Mouse (Mus musculus) heart, embryonic 12.5 days (tissue): Measurements from ENCODE around the gene Timm10b. TPM values are rescaled to one million over a fixed set of nuclear protein-coding genes. Genes with fewer than 3 reads are reported as not detected.

ENCODE experiments used
- ATAC-seq: fragments of 200-750 bp; cut with Nextera tagmentation; 2 replicates; pipeline ENCODE4 v1.8.0; 2017; ENCODE audit warnings: moderate TSS enrichment, moderate library complexity; ENCODE audit not compliant: insufficient number of reproducible peaks, low FRiP score
- H3K27ac ChIP-seq: fragments of 300-500 bp; sonication (generic); 2 replicates; pipeline ENCODE4 v1.5.1; 2016; ENCODE audit warnings: mild to moderate bottlenecking, moderate library complexity; ENCODE audit not compliant: poor library complexity, severe bottlenecking
- H3K27me3 ChIP-seq: fragments of 300-500 bp; sonication (generic); replicated peaks from 2 replicates; pipeline ENCODE4 v1.6.1; 2016; ENCODE audit warnings: mild to moderate bottlenecking, moderate library complexity
- H3K36me3 ChIP-seq: fragments of 300-500 bp; sonication (generic); 2 replicates; pipeline ENCODE4 v1.6.1; 2016; ENCODE audit warnings: mild to moderate bottlenecking, moderate library complexity
- H3K4me1 ChIP-seq: fragments of 300-500 bp; sonication (generic); replicated peaks from 2 replicates; pipeline ENCODE4 v1.6.1; 2016; ENCODE audit warnings: mild to moderate bottlenecking
- H3K4me2 ChIP-seq: fragments of 300-500 bp; sonication (generic); 2 replicates; pipeline ENCODE4 v1.6.1; 2016; ENCODE audit warnings: mild to moderate bottlenecking, moderate library complexity
- H3K4me3 ChIP-seq: fragments of 300-500 bp; sonication (generic); 2 replicates; pipeline ENCODE4 v1.5.1; 2016; ENCODE audit warnings: mild to moderate bottlenecking
- H3K9ac ChIP-seq: fragments of 300-500 bp; sonication (generic); 2 replicates; pipeline ENCODE4 v1.6.1; 2016; ENCODE audit warnings: mild to moderate bottlenecking, moderate library complexity
- H3K9me3 ChIP-seq: fragments of 300-500 bp; sonication (generic); replicated peaks from 2 replicates; pipeline ENCODE4 v1.6.1; 2016; ENCODE audit warnings: mild to moderate bottlenecking, moderate library complexity
- WGBS: fragments of 180-500 bp; shearing (Covaris S2); methylation state at CpG from one replicate; pipeline ENCODE4 v1.1.7; 2016; 5-methylcytosine and 5-hydroxymethylcytosine counted together
- polyA plus RNA-seq: library from polyadenylated mRNA; unstranded; fragments of >200 nt; fragmentation: Nextera tagmentation; extraction: Ambion mirVana; gene quantifications from 2 replicates; pipeline ENCODE4 v1.2.1, GENCODE M21; 2016

The Timm10b gene
- 142 and 155 TPM in 2 replicates for polyA plus RNA-seq

DNA sequence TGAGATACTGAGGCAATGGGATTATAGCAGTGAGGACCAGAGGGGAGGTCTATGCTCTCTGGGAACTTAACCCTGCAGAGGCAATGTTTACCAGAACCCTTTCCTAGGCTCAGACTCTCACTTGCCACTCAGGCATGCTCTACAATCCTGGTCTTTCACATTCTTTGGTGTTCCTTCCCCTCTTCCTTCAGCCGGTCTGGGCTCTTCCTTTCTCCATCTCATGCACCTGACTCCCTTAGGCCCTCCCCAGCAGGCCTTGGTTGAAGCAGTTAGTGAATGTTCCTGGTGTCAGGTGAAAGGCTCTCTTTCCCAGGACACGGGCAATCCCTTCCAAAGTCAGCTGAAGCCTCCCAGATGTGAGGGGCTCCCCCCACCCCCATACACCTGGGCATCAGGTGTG, at the start of gene Timm10b:
Gene Timm10b, plus strand, starts transcription at position 301 of the 400 bp plus-strand sequence.
- Histone ChIP-seq H3K4me3 (peak within 1 kb of the TSS; percentile 74), H3K4me2 (peak within 1 kb of the TSS; percentile 96), H3K27ac (peak within 1 kb of the TSS; percentile 82), H3K9me3 (no peaks in the 10 kb centered on the region), H3K36me3 (peaks cover 47% of the 10 kb centered on the region), H3K9ac (peak within 1 kb of the TSS; percentile 93), H3K27me3 (no peaks in the 10 kb centered on the region), H3K4me1 (peaks cover 28% of the 10 kb centered on the region)
- WGBS, result 2% methylated on average over 2 of the region's 2 CpGs
- ATAC-seq, result 0 out of 2 replicates have a peak, but pooled peaks have one; percentile 1

GRCm38 (mm10) chr7:105590097-105590496, 49.8 kb upstream of the Timm10b start:
- Histone ChIP-seq H3K4me1 (peaks cover 9% of the 10 kb centered on the region; the same call in 1 of the 2 replicates), H3K27me3 (no peaks in the 10 kb centered on the region), H3K36me3 (no peaks in the 10 kb centered on the region), H3K9me3 (no peaks in the 10 kb centered on the region), H3K9ac (no peak overlapping the region), H3K27ac (no peak overlapping the region), H3K4me2 (no peak overlapping the region), H3K4me3 (no peak overlapping the region)
- no peak for ATAC-seq
- 23% methylated on average over 7 of the region's 7 CpGs for WGBS

DNA sequence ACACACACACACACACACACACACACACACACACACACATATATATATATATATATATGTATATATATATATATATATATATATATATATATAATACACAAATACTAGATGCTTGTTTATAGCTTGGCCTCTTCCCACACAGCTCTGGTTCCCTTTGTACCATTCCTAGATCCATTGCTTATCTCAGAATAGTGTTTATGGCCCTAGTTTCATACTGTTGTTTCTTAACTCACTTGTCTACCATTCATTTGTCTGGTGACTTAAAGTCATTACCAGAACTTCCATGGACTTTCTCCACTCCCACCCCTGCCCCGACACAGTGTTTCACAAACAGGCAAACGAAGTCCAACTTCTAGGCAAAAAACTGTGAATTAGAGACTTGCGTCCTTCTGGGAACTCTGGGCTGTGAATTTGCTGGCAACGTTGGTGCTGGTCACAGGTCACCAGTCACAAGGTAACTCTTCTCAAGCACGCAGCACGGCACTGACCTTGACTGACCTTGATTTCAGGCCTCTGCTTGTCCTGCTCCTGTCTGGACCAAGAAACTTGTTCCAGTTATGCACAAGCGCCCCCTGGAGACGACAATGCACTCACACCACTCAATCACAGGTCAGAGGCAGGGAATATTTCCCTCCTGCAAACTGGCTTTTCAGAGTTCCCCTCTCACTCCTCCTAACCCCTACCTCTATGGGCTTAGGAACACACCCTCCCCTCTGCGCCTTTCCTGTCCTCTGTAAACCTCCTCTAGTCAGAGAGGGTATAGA, 36.8 kb upstream of the Timm10b start:
- no peak overlapping the region for H3K4me3 ChIP-seq
- 42% methylated on average over 9 of the region's 9 CpGs for WGBS
- ATAC-seq, result peak; percentile 63; the same call in 1 of the 2 replicates
- no peaks in the 10 kb centered on the region for H3K27me3 ChIP-seq
- H3K27ac ChIP-seq, result no peak overlapping the region
- H3K9me3 ChIP-seq, result peaks cover 7% of the 10 kb centered on the region; the same call in 1 of the 2 replicates
- H3K9ac ChIP-seq, result no peak overlapping the region
- no peak overlapping the region for H3K4me2 ChIP-seq
- no peaks in the 10 kb centered on the region for H3K36me3 ChIP-seq
- H3K4me1 ChIP-seq, result no peaks in the 10 kb centered on the region

GRCm38 (mm10) chr7:105608467-105608866, 31.4 kb upstream of the Timm10b start:
- H3K27me3 ChIP-seq, result no peaks in the 10 kb centered on the region
- no peak for ATAC-seq
- H3K4me3 ChIP-seq, result no peak overlapping the region
- H3K4me1 ChIP-seq, result no peaks in the 10 kb centered on the region
- H3K4me2 ChIP-seq, result no peak overlapping the region
- no peak overlapping the region for H3K27ac ChIP-seq
- H3K9me3 ChIP-seq, result peaks cover 7% of the 10 kb centered on the region; the same call in 1 of the 2 replicates
- H3K36me3 ChIP-seq, result peaks cover 40% of the 10 kb centered on the region
- WGBS, result 82% methylated on average over 3 of the region's 3 CpGs
- no peak overlapping the region for H3K9ac ChIP-seq

- Histone ChIP-seq H3K27me3 (no peaks in the 10 kb centered on the region), H3K36me3 (peaks cover 72% of the 10 kb centered on the region), H3K27ac (no peak overlapping the region), H3K4me3 (no peak overlapping the region), H3K9me3 (no peaks in the 10 kb centered on the region), H3K4me2 (no peak overlapping the region), H3K9ac (no peak overlapping the region), H3K4me1 (peaks cover 11% of the 10 kb centered on the region)
- no peak for ATAC-seq
- 81% methylated on average over 1 of the region's 1 CpGs for WGBS
Measured at GRCm38 (mm10) chr7:105611767-105612166, 28.1 kb upstream of the Timm10b start.

DNA sequence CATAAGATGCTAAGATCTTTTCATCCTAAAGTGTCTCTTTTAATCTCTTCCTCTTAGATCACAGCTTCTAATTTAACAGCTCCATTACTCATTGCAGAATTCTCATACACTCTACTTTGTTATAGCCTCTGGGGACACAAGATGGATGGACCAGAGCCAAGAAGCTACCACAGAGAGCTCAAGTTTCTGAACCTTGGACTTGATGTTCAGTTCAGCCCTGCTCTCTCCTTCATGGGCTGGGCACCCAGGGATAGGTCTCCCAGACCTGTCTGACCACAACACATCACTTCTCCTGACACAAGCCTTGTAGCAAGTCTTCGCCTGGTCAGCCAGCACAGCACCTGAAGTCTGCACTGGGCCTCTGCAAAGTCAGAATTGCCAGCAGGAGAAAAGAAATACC, 25.5 kb upstream of the Timm10b start:
- Histone ChIP-seq H3K9me3 (no peaks in the 10 kb centered on the region), H3K4me3 (no peak overlapping the region)
- no peak for ATAC-seq

DNA sequence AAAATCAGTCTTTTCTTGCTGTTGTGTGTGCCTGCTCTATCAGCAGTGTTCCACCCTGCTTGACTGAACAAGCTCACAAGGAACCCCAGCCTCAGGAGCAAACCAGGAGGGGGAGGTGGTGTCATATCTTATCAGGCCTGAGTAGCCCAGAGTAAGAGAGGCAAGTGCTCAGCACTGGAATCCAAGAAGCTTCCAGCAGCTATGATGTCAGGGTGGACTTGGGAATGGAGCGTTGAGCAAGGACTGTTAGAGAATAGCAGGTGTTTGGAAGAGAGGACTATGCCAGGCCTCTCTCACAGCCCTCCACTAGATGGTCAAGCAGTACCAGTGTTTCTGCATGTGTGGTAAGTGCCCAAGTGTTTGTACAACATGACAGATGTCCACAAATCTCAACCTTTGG, 24.1 kb upstream of the Timm10b start:
- Histone ChIP-seq H3K27me3 (no peaks in the 10 kb centered on the region), H3K9ac (no peak overlapping the region), H3K9me3 (no peaks in the 10 kb centered on the region), H3K27ac (no peak overlapping the region), H3K4me1 (peaks cover 21% of the 10 kb centered on the region), H3K36me3 (peaks cover 98% of the 10 kb centered on the region), H3K4me3 (no peak overlapping the region), H3K4me2 (no peak overlapping the region)
- WGBS, result 33% methylated on average over 1 of the region's 1 CpGs
- ATAC-seq, result no peak

More for the DNA sequence above, 25.5 kb upstream of the Timm10b start:
- WGBS, result 96% methylated on average over 1 of the region's 1 CpGs
- peaks cover 98% of the 10 kb centered on the region for H3K36me3 ChIP-seq
- H3K27ac ChIP-seq, result no peak overlapping the region
- H3K4me1 ChIP-seq, result peaks cover 21% of the 10 kb centered on the region
- H3K4me2 ChIP-seq, result no peak overlapping the region
- H3K9ac ChIP-seq, result no peak overlapping the region
- H3K27me3 ChIP-seq, result no peaks in the 10 kb centered on the region

DNA sequence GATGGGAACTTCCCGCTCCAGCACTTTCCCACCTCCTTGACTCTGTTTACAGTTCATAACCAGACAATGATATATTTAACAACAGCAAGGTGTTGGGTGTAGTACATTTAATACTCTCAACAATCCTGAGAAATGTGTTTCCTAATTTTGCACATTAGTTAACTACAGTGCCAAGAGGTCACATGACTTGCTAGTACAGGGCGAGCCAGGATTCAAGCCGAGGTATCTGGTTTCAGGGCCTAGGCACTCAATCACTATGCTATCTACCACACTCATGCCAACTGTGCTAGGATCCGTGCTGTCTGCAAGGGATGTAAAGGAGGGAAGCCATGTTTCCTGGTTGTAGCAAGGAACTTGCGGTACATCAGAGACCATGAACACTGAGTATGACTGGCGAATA, 23.3 kb upstream of the Timm10b start:
- ATAC-seq, result no peak
- H3K27ac ChIP-seq, result no peak overlapping the region

GRCm38 (mm10) chr7:105617810-105618209, 22.0 kb upstream of the Timm10b start:
- 91% methylated on average over 22 of the region's 22 CpGs for whole genome bisulfite sequencing
- peaks cover 94% of the 10 kb centered on the region for H3K36me3 ChIP-seq

More for the DNA sequence above, 23.3 kb upstream of the Timm10b start:
- 58% methylated on average over 6 of the region's 6 CpGs for WGBS
- no peaks in the 10 kb centered on the region for H3K27me3 ChIP-seq
- H3K9me3 ChIP-seq, result no peaks in the 10 kb centered on the region
- H3K36me3 ChIP-seq, result peaks cover 97% of the 10 kb centered on the region
- H3K4me1 ChIP-seq, result peaks cover 24% of the 10 kb centered on the region
- no peak overlapping the region for H3K4me3 ChIP-seq
- H3K4me2 ChIP-seq, result no peak overlapping the region
- no peak overlapping the region for H3K9ac ChIP-seq

DNA sequence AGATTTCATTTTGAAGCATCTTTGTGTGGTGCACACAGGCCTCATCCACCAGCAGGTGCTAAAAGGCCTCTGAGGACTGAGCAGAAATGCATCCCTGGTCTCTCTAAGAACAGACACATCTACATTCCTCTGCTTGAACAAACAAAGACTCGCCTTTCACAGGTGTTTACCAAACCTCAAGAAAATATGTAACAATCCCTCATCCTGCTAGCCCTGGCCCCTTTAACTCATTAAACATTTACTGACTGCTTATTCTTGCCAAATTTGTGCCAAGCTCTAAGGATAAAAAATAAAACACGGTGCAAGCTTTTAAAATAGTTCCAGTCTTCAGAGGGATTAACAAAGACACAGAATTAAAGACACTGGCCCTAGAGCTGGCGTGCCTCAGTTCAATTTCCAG, 20.2 kb upstream of the Timm10b start:
- peaks cover 94% of the 10 kb centered on the region for H3K36me3 ChIP-seq
- H3K9me3 ChIP-seq, result no peaks in the 10 kb centered on the region
- H3K9ac ChIP-seq, result no peak overlapping the region
- no peak for ATAC-seq
- H3K4me3 ChIP-seq, result no peak overlapping the region
- H3K4me2 ChIP-seq, result no peak overlapping the region
- no peaks in the 10 kb centered on the region for H3K27me3 ChIP-seq
- WGBS, result 82% methylated on average over 3 of the region's 3 CpGs
- peaks cover 26% of the 10 kb centered on the region for H3K4me1 ChIP-seq
- H3K27ac ChIP-seq, result no peak overlapping the region

More at GRCm38 (mm10) chr7:105617810-105618209, 22.0 kb upstream of the Timm10b start:
- Histone ChIP-seq H3K27me3 (no peaks in the 10 kb centered on the region), H3K4me2 (no peak overlapping the region), H3K27ac (no peak overlapping the region), H3K4me3 (no peak overlapping the region), H3K9ac (no peak overlapping the region), H3K4me1 (peaks cover 26% of the 10 kb centered on the region), H3K9me3 (no peaks in the 10 kb centered on the region)
- no peak for ATAC-seq

GRCm38 (mm10) chr7:105621053-105621452, 18.8 kb upstream of the Timm10b start:
- 0 out of 2 replicates have a peak, but pooled peaks have one; percentile 16 for ATAC-seq
- H3K36me3 ChIP-seq, result peaks cover 89% of the 10 kb centered on the region
- 54% methylated on average over 4 of the region's 4 CpGs for WGBS
- H3K4me1 ChIP-seq, result peaks cover 25% of the 10 kb centered on the region
- H3K9me3 ChIP-seq, result no peaks in the 10 kb centered on the region
- H3K4me2 ChIP-seq, result no peak overlapping the region
- H3K27ac ChIP-seq, result no peak overlapping the region
- no peak overlapping the region for H3K9ac ChIP-seq
- H3K4me3 ChIP-seq, result no peak overlapping the region
- H3K27me3 ChIP-seq, result no peaks in the 10 kb centered on the region
